Mouse (Mus musculus) liver, embryonic 14.5 days (tissue): ENCODE results near the gene Ubtf. TPM values are rescaled to one million over a fixed set of nuclear protein-coding genes. Genes with fewer than 3 reads are reported as not detected.

ENCODE experiments used
- ATAC-seq: fragments of 200-750 bp; cut with Nextera tagmentation; 2 replicates; pipeline ENCODE4 v1.8.0; 2017; ENCODE audit warnings: moderate number of reproducible peaks, mild to moderate bottlenecking, moderate library complexity; ENCODE audit not compliant: insufficient read depth
- DNase-seq, 3 experiments: peaks; one replicate each; pipeline ENCODE4 v3.0.0-alpha.2; 2012 to 2013; ENCODE audit warnings: low read depth in 3 of 3, low spot score in 3 of 3
- H3K27ac ChIP-seq: fragments of 300-500 bp; sonication (generic); 2 replicates; pipeline ENCODE4 v1.5.1; 2014; ENCODE audit warnings: moderate library complexity, mild to moderate bottlenecking, control low read depth, inconsistent platforms
- H3K27me3 ChIP-seq: fragments of 300-500 bp; sonication (generic); 2 replicates; pipeline ENCODE4 v1.6.1; 2014; ENCODE audit warnings: mild to moderate bottlenecking, low read length, moderate library complexity; ENCODE audit not compliant: control insufficient read depth, insufficient read depth
- H3K36me3 ChIP-seq: fragments of 300-500 bp; sonication (generic); replicated peaks from 2 replicates; pipeline ENCODE4 v1.6.1; 2014; ENCODE audit warnings: low read depth; ENCODE audit not compliant: control insufficient read depth, insufficient read depth
- H3K4me1 ChIP-seq, 2 experiments: fragments of 200-500 bp in 1 of 2; fragments of 300-500 bp in 1 of 2; sonication (generic) in 1 of 2; replicated peaks; 2 replicates each; pipeline ENCODE4 v1.6.1; 2012 to 2014; ENCODE audit warnings: antibody characterized with exemption in 1 of 2, inconsistent platforms in 1 of 2, low read length in 1 of 2; ENCODE audit not compliant: control insufficient read depth in 2 of 2, insufficient read depth in 2 of 2
- H3K4me2 ChIP-seq: fragments of 300-500 bp; sonication (generic); 2 replicates; pipeline ENCODE4 v1.6.1; 2014; ENCODE audit warnings: low read depth, mild to moderate bottlenecking, control low read depth, moderate library complexity
- H3K4me3 ChIP-seq, 2 experiments: fragments of 200-500 bp in 1 of 2; fragments of 300-500 bp in 1 of 2; sonication (generic) in 1 of 2; 2 replicates each; pipeline ENCODE4 v1.5.1; 2012 to 2014; ENCODE audit warnings: low read depth in 2 of 2, low read length in 2 of 2, mild to moderate bottlenecking in 2 of 2, control low read depth in 1 of 2, inconsistent platforms in 1 of 2, moderate library complexity in 1 of 2; ENCODE audit not compliant: insufficient read depth in 1 of 2
- H3K9ac ChIP-seq: fragments of 300-500 bp; sonication (generic); replicated peaks from 2 replicates; pipeline ENCODE4 v1.6.1; 2014; ENCODE audit warnings: mild to moderate bottlenecking, control low read depth, moderate library complexity
- H3K9me3 ChIP-seq: fragments of 300-500 bp; sonication (generic); 2 replicates; pipeline ENCODE4 v1.6.1; 2016; ENCODE audit warnings: low read length, mixed read lengths; ENCODE audit not compliant: control insufficient read depth
- CTCF ChIP-seq: IDR thresholded peaks from 2 replicates; pipeline ENCODE4 v1.5.1; 2016; ENCODE audit warnings: antibody characterized with exemption, low read depth, control low read depth
- EP300 ChIP-seq: IDR thresholded peaks from 2 replicates; pipeline ENCODE4 v1.6.1; 2016; ENCODE audit warnings: antibody characterized with exemption, low read depth
- WGBS: fragments of 180-500 bp; shearing (Covaris S2); extraction: QIAGEN DNeasy Blood & Tissue Kit; methylation state at CpG from one replicate; pipeline ENCODE4 v1.1.7; 2014; ENCODE audit not compliant: insufficient replicate concordance; 5-methylcytosine and 5-hydroxymethylcytosine counted together
- polyA plus RNA-seq, 2 experiments: library from polyadenylated mRNA; depleted of rRNA in 1 of 2; stranded (reverse) in 1 of 2; unstranded in 1 of 2; fragments of >200 nt; fragmentation: Nextera tagmentation in 1 of 2; extraction: Ambion mirVana in 1 of 2; gene quantifications; 2 replicates each; pipeline versions ENCODE4 v1.2.1 to v1.2.3; 2012 to 2014

The Ubtf gene
- polyA plus RNA-seq, 2 experiments: 34.7 to 42.5 TPM

DNA sequence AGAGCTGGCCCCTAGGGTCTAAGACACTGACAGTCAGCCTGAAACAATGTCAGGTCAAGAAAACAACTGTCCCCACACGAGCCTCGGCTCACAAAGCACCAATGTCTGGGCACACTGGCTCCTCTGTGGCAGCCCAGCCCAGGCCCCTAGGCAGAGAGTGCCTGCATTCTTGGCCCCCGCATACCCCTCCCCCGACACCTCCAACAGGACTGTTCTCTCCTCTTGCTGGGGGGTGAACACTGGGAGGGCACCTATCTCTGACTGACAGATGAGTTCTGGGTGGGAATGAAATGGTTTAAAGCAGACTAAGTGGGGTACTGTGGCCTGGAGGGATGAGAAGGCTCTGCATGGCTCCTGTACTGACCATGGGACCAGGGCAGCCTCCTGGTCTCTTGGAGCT, 46.2 kb upstream of the Ubtf start:
- no peaks in the 10 kb centered on the region for H3K9me3 ChIP-seq
- H3K4me1 ChIP-seq: peaks cover 55 to 61% of the 10 kb centered on the region in 2 experiments
- TF ChIP-seq EP300 (peak; percentile 54), CTCF (no peak)
- peak overlapping the region; percentile 62 for H3K4me2 ChIP-seq
- peak overlapping the region; percentile 79 for H3K9ac ChIP-seq
- peak overlapping the region; percentile 59 to 94 for H3K4me3 ChIP-seq
- ATAC-seq: peak; percentile 7; the same call in 1 of the 2 replicates
- no peak for DNase-seq
- WGBS: 26% methylated on average over 4 of the region's 4 CpGs
- peaks cover 33% of the 10 kb centered on the region for H3K36me3 ChIP-seq
- H3K27me3 ChIP-seq: no peaks in the 10 kb centered on the region
- H3K27ac ChIP-seq: peak overlapping the region; percentile 91

DNA sequence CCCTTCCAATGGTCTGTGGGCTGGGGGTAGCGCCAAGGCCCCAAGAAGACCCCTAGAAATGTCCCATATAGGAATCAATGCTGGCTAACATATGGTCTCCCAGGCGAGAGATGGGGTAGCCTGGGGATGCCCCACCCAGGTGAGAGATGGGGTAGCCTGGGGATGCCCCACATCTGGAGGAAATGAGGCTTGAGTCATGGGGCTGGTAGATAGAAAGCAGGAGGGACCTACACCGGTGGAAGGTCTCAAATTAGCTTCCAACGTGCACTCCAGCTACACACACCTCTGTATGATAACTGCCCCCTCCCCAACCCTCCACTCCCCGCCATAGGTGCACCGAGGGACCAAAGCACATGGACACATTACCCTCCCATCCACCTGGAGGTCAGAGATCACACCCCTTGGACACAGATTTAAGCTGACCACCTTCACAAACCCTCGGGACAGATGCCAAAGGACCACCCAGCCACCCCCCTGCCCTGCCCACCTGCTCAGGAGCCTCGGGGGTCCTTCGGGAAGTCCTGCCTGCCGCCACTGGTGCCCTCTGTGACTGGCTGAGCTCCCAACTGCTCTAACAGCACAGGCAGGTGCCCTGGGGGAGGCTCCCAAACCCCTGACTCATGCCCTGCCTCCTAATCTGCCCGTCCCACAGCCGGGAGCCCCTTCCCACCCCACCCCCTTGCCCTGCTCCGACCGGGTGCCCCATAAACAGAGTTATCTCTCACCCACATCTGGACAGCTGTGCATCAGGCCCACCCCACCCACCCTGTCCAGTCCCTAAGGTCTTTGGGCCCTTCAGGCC, 45.2 kb upstream of the Ubtf start:
- WGBS: 21% methylated on average over 14 of the region's 14 CpGs
- Histone ChIP-seq H3K27me3 (no peaks in the 10 kb centered on the region), H3K4me2 (peak overlapping the region; percentile 98), H3K4me3 (peak overlapping the region; percentile 86 to 94), H3K9me3 (no peaks in the 10 kb centered on the region), H3K4me1 (peaks cover 48 to 61% of the 10 kb centered on the region in 2 experiments), H3K27ac (peak overlapping the region; percentile 91), H3K36me3 (peaks cover 42% of the 10 kb centered on the region), H3K9ac (peak overlapping the region; percentile 100)
- ATAC-seq: peak; percentile 87
- DNase-seq: peak; percentile 91 to 94 (median 93)
- TF ChIP-seq EP300: peak; percentile 96
- no peak for TF ChIP-seq CTCF

DNA sequence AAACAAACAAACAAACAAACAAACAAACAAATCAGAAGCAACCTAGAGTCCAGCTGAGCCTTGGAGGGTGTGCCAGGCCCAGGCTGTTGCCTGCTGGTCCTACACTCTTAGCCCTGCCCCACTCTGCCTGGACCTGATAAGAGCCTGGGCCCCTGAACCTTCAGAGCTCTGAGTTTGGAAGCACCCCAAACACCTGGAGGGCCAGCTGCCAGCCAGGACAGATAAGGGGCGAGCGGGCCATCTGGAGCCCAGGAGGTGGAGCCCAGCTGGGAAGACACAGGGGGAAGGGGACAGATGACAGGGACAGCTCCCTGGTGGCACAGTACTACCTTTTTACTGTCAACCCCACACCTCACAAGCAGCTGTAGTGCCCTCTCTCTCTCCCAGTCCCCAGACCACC, 44.1 kb upstream of the Ubtf start:
- peak overlapping the region; percentile 98 for H3K4me2 ChIP-seq
- WGBS: 0% methylated on average over 2 of the region's 2 CpGs

DNA sequence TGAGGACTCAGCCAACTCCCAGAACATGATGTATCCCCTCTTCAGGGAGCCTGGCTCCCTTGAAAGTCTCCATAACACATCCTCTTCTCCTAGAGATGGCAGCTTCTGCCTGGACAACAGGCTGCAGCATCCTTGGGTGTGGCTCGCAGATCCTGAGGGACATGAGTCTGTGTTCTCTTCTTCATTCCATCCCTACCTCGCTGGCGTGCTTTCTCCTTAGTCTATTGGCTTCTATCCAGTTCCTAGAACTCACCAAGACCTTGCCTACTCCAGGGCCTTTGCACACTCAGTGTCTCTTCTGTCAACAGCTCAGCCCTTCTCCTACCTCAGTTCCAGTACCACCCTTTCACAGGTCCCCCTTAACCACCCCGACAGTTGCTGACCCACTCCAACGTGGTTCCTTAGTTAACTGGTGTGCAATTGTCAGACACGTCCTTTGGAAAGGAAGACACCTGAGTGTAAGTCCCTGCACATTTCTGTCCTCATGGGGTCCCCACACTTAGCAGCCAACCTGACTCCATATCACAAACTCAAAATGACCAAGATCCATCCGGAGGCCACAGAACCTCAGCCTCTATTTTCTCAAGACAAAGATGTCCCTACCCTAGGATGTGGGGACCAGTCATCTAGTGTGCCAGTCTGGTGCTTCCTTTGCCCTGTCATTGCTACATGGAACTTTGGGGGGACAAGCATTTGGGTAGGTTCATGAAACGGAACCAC, 42.4 kb upstream of the Ubtf start:
- DNase-seq (no peak), ATAC-seq (no peak)
- Histone ChIP-seq H3K9me3 (no peaks in the 10 kb centered on the region), H3K27ac (peak overlapping the region; percentile 90), H3K4me3 (peak overlapping the region; percentile 86 to 94), H3K4me1 (peaks cover 24 to 45% of the 10 kb centered on the region in 2 experiments), H3K4me2 (peak overlapping the region; percentile 98), H3K9ac (peak overlapping the region; percentile 100), H3K27me3 (no peaks in the 10 kb centered on the region), H3K36me3 (peaks cover 71% of the 10 kb centered on the region)
- 68% methylated on average over 8 of the region's 8 CpGs for WGBS
- TF ChIP-seq EP300 (no peak; the same call in 1 of the 2 replicates), CTCF (no peak)

More for the DNA sequence above, 44.1 kb upstream of the Ubtf start:
- peak overlapping the region; percentile 90 for H3K27ac ChIP-seq
- peaks cover 54% of the 10 kb centered on the region for H3K36me3 ChIP-seq
- no peak for TF ChIP-seq CTCF
- TF ChIP-seq EP300: peak; percentile 98
- DNase-seq: peak; percentile 96 to 98 (median 97)
- peaks cover 39 to 58% of the 10 kb centered on the region in 2 experiments for H3K4me1 ChIP-seq
- H3K4me3 ChIP-seq: peak overlapping the region; percentile 86 to 94
- peak; percentile 77 for ATAC-seq
- no peaks in the 10 kb centered on the region for H3K9me3 ChIP-seq
- peak overlapping the region; percentile 100 for H3K9ac ChIP-seq
- no peaks in the 10 kb centered on the region for H3K27me3 ChIP-seq

DNA sequence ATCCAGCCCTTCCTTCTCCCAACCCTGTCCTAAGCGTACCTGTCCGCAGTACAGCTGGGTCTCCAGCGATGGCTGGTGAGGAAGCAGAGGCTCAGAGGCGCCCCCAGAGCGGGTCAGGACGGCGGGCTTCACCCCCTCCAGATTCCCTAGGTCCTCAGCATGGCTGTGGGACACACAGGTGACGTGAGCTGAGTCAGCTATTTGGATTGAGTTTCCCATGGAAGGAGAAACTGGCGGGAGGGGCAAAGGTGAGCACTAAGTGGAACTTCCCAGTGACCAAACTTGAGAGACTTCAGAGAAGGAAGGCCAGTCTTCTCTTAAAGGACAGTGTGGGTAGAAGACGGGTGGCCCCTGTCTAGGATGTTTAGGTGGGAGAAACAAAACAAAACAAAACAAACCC, 38.8 kb upstream of the Ubtf start:
- H3K27ac ChIP-seq: peak overlapping the region; percentile 90
- DNase-seq: no peak
- H3K4me2 ChIP-seq: peak overlapping the region; percentile 98
- H3K4me3 ChIP-seq: peak overlapping the region; percentile 86 to 94; a peak in 3 of 4 replicates
- H3K27me3 ChIP-seq: no peaks in the 10 kb centered on the region
- TF ChIP-seq CTCF (no peak), EP300 (no peak)
- peaks cover 100% of the 10 kb centered on the region for H3K36me3 ChIP-seq
- 64% methylated on average over 10 of the region's 10 CpGs for WGBS
- H3K9ac ChIP-seq: peak overlapping the region; percentile 100
- no peak for ATAC-seq
- H3K4me1 ChIP-seq: peaks cover 8 to 40% of the 10 kb centered on the region in 2 experiments
- no peaks in the 10 kb centered on the region for H3K9me3 ChIP-seq
